Mouse (Mus musculus): ENCODE results near the gene Bcap29.

DNA sequence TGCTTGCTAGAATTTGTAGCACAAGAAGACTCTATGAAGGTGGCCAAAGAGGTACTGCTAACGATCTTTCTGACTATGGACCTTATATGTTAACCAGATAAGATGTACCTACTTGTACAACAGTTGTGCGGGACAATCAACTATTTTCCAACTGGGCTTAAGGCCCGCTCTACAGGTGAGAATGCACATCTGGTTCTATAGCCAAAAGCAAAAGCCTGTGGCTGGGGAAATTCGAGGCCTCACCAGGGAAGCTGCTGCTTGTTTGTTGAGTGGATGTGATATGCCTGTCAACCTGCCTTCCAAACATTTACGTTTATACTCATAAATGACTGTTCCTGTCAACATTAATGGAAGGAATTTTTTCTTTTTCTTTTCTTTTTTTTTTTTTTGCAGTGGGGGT lies 52.4 kb downstream of the Bcap29 start:
- TF ChIP-seq CTCF (IDR thresholded peaks at IDR 0.05; ENCODE audit: low read depth, low read length): no peak
- no peak for TF ChIP-seq POLR2A (IDR thresholded peaks at IDR 0.05; ENCODE audit: insufficient read depth, low read length)
- TF ChIP-seq EP300 (IDR thresholded peaks at IDR 0.05; ENCODE audit: insufficient read depth, low read depth, low read length): no peak

Measured in ES-Bruce4 (cell line).